7 mouse cellular contexts compared by ENCODE assay signal in genomic region chr14:55590748-55591330, GRCm38 (mm10). TPM values are rescaled to one million over a fixed set of nuclear protein-coding genes. Genes with fewer than 3 reads are reported as not detected.
DNase-seq lines count a peak whose midpoint lies in the region; ATAC-seq lines count a peak whose summit lies in the region.

TSS of gene Psme2 (minus strand) at chr14:55591113.

- H3K4me1 ChIP-seq in embryonic facial prominence, embryonic 11.5 days (ENCODE audit: control insufficient read depth, insufficient read depth, low read length), result 0 out of 2 replicates have a peak, but pooled peaks cover 2% of the 10 kb centered on the region
- peaks cover 30% of the 10 kb centered on the region for H3K4me1 ChIP-seq in limb, embryonic 10.5 days
- peaks cover 36% of the 10 kb centered on the region for H3K4me1 ChIP-seq in midbrain, embryonic 13.5 days (replicated peaks)

- H3K27me3 ChIP-seq in embryonic facial prominence, embryonic 11.5 days (ENCODE audit: control insufficient read depth, insufficient read depth, low read length), result no peaks in the 10 kb centered on the region
- no peaks in the 10 kb centered on the region for H3K27me3 ChIP-seq in limb, embryonic 10.5 days (ENCODE audit: low read depth, poor library complexity, severe bottlenecking)
- no peaks in the 10 kb centered on the region for H3K27me3 ChIP-seq in midbrain, embryonic 13.5 days

- H3K27ac ChIP-seq in embryonic facial prominence, embryonic 11.5 days (replicated peaks; ENCODE audit: low read depth, low read length), result peak within 1 kb of the TSS; percentile 89
- H3K27ac ChIP-seq in limb, embryonic 10.5 days, result peak within 1 kb of the TSS; percentile 90
- peak within 1 kb of the TSS; percentile 97 for H3K27ac ChIP-seq in midbrain, embryonic 13.5 days

- peak; percentile 94 for ATAC-seq in embryonic facial prominence, embryonic 11.5 days (replicated peaks; ENCODE audit: insufficient number of reproducible peaks, low FRiP score, low TSS enrichment, low read depth)
- ATAC-seq in granulocyte monocyte progenitor cell, adult 5-6 weeks (replicated peaks; ENCODE audit: poor library complexity, severe bottlenecking), result peak; percentile 77
- peak; percentile 96 for ATAC-seq in midbrain, embryonic 13.5 days

- peak; percentile 98 for DNase-seq in adrenal gland, postnatal 14 days
- DNase-seq in embryonic facial prominence, embryonic 11.5 days (ENCODE audit: low spot score), result peak; percentile 96
- DNase-seq in kidney, adult 11 months, result peak; percentile 98
- peak; percentile 91 for DNase-seq in limb, embryonic 10.5 days (ENCODE audit: low spot score)
- DNase-seq in spleen, adult 18-20 months, result peak; percentile 76 to 80

- 2% methylated on average over 22 of the region's 22 CpGs for WGBS in embryonic facial prominence, embryonic 11.5 days
- under 1% methylated on average over 22 of the region's 22 CpGs for WGBS in limb, embryonic 10.5 days
- WGBS in midbrain, embryonic 13.5 days, result under 1% methylated on average over 22 of the region's 22 CpGs

- H3K4me3 ChIP-seq in embryonic facial prominence, embryonic 11.5 days (ENCODE audit: low read depth, low read length), result peak within 1 kb of the TSS; percentile 91
- H3K4me3 ChIP-seq in limb, embryonic 10.5 days, result peak within 1 kb of the TSS; percentile 79
- H3K4me3 ChIP-seq in midbrain, embryonic 13.5 days (replicated peaks), result peak within 1 kb of the TSS; percentile 95

- H3K9ac ChIP-seq in embryonic facial prominence, embryonic 11.5 days (replicated peaks; ENCODE audit: low read length), result peak within 1 kb of the TSS; percentile 86
- peak within 1 kb of the TSS; percentile 95 for H3K9ac ChIP-seq in midbrain, embryonic 13.5 days (replicated peaks)

- H3K9me3 ChIP-seq in embryonic facial prominence, embryonic 11.5 days (replicated peaks; ENCODE audit: control insufficient read depth, low read length), result no peaks in the 10 kb centered on the region
- no peaks in the 10 kb centered on the region for H3K9me3 ChIP-seq in limb, embryonic 10.5 days (replicated peaks)
- H3K9me3 ChIP-seq in midbrain, embryonic 13.5 days, result no peaks in the 10 kb centered on the region

- H3K36me3 ChIP-seq in embryonic facial prominence, embryonic 11.5 days (replicated peaks; ENCODE audit: control insufficient read depth, insufficient read depth, low read depth, low read length), result peaks cover 4% of the 10 kb centered on the region; the same call in 1 of the 2 replicates
- peaks cover 51% of the 10 kb centered on the region for H3K36me3 ChIP-seq in limb, embryonic 10.5 days
- peaks cover 34% of the 10 kb centered on the region for H3K36me3 ChIP-seq in midbrain, embryonic 13.5 days

- H3K4me2 ChIP-seq in embryonic facial prominence, embryonic 11.5 days (ENCODE audit: low read depth, low read length), result peak within 1 kb of the TSS; percentile 91
- peak within 1 kb of the TSS; percentile 99 for H3K4me2 ChIP-seq in midbrain, embryonic 13.5 days (replicated peaks)

RNA-seq across cellular contexts. Expression of gene Psme2, which starts in this region (rescaled TPM):
- 349 and 376 TPM in 2 replicates for total RNA-seq in adrenal gland, postnatal 14 days (2021)
- 237 and 259 TPM in 2 replicates for polyA plus RNA-seq in embryonic facial prominence, embryonic 11.5 days (2014; fragmentation: Nextera tagmentation; extraction: Ambion mirVana)
- total RNA-seq in granulocyte monocyte progenitor cell, adult 5-6 weeks (2014; fragmentation: Nextera tagmentation), result 330 and 352 TPM in 2 replicates
- 225 and 247 TPM in 2 replicates for total RNA-seq in granulocyte monocyte progenitor cell, adult 5-6 weeks (2017)
- polyA plus RNA-seq in limb, embryonic 10.5 days (2016; fragmentation: Nextera tagmentation; extraction: Ambion mirVana), result 157 and 192 TPM in 2 replicates
- 198 and 217 TPM in 2 replicates for polyA plus RNA-seq in midbrain, embryonic 13.5 days (2015; fragmentation: Nextera tagmentation; extraction: Ambion mirVana)

Comparison
In these comparisons a context has a peak if more than half of its experiments do, and no peak if none do; other contexts are left out.
1. Peak in every context shown above with its lines: DNase-seq, ATAC-seq, H3K4me3 ChIP-seq and H3K27ac ChIP-seq.